Mouse (Mus musculus): ENCODE measurements around the gene Lrrc43. TPM values are rescaled to one million over a fixed set of nuclear protein-coding genes. Genes with fewer than 3 reads are reported as not detected.
A peak's percentile ranks its signal among the peaks of the same experiment; 100 is the strongest.

Gene Lrrc43
- polyA plus RNA-seq (2015; fragmentation: Nextera tagmentation; extraction: Ambion mirVana) = 0.16 and 0.22 TPM in 2 replicates

DNA sequence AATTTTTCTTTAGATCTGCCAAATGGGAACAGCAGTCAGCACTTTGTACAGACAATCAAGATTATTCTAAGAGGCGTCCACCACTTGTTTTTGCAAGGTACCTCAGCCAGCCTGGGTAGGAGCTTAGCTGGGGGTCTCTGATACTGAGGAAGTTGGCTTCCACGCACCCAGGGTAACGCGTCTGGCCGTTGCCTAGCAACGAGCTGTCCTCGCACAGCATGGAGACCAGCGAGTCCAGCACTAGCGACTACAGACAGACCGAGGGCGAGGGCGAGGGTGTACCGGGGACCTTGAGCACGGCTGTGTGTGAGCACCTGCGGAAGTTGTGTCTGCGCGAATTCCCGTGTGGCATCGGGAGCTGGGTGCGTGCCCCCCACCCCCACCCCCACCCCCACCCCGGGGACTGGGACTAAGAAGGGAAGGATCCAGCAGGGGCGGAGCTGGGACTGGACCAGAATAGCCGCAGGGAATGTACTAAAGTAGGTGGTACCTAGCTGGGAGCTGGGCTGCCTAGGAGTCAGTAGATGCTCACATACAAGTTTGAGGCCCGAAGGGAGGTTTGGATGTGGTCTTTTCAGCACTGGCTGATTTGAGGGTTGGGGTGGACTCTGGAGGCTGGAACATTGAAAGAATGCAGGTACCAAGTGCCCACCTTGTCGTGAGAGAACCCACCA lies at the start of gene Lrrc43, which contains the start of gene Il31:
Lrrc43 (plus strand) TSS at position 194 of the 674 bp plus-strand sequence.
Il31 (minus strand) TSS at position 378 of the 674 bp plus-strand sequence.
- Histone ChIP-seq H3K27me3 (peaks cover 13% of the 10 kb centered on the region), H3K4me2 (peak within 1 kb of the TSS; percentile 58), H3K4me1 (replicated peaks) (peaks cover 13% of the 10 kb centered on the region), H3K9ac (peak within 1 kb of the TSS; percentile 53; the same call in 1 of the 2 replicates), H3K4me3 (peak within 1 kb of the TSS; percentile 26), H3K27ac (no peak within 1 kb of the TSS), H3K36me3 (no peaks in the 10 kb centered on the region), H3K9me3 (no peaks in the 10 kb centered on the region)
- 8% methylated on average over 25 of the region's 25 CpGs for WGBS
- ATAC-seq (ENCODE audit: low FRiP score) = peak; percentile 83

GRCm38 (mm10) chr5:123439312-123439711 lies 49.8 kb upstream of the Lrrc43 start:
- Histone ChIP-seq H3K27me3 (no peaks in the 10 kb centered on the region), H3K4me3 (no peak overlapping the region), H3K27ac (no peak overlapping the region), H3K36me3 (peaks cover 32% of the 10 kb centered on the region), H3K9ac (no peak overlapping the region), H3K9me3 (no peaks in the 10 kb centered on the region), H3K4me1 (replicated peaks) (peaks cover 12% of the 10 kb centered on the region), H3K4me2 (no peak overlapping the region)
- WGBS = 94% methylated on average over 1 of the region's 1 CpGs
- ATAC-seq (ENCODE audit: low FRiP score) = no peak

DNA sequence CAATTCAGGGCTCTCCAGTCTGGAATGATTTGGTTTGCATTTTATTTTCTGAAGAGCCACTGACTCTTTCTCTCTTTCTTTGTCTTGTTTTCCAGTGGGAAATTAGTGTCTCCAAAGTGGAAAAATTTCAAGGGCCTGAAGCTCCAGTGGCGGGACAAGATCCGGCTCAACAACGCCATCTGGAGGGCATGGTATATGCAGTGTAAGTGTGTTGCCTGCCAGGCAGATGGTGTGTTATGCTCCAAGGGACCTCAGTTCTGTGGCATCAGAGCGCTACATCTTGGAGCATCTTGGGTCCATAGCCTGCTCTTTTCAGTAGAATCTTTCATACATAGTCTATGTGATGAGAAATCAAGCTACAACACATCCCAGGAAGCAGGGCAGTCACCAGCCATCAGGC lies 49.2 kb upstream of the Lrrc43 start:
- no peak overlapping the region for H3K4me3 ChIP-seq
- no peaks in the 10 kb centered on the region for H3K27me3 ChIP-seq
- WGBS = 81% methylated on average over 4 of the region's 4 CpGs
- H3K9ac ChIP-seq = no peak overlapping the region
- no peak for ATAC-seq (ENCODE audit: low FRiP score)
- H3K27ac ChIP-seq = no peak overlapping the region
- peaks cover 35% of the 10 kb centered on the region for H3K36me3 ChIP-seq
- no peak overlapping the region for H3K4me2 ChIP-seq
- peaks cover 12% of the 10 kb centered on the region for H3K4me1 ChIP-seq (replicated peaks)
- H3K9me3 ChIP-seq = no peaks in the 10 kb centered on the region

DNA sequence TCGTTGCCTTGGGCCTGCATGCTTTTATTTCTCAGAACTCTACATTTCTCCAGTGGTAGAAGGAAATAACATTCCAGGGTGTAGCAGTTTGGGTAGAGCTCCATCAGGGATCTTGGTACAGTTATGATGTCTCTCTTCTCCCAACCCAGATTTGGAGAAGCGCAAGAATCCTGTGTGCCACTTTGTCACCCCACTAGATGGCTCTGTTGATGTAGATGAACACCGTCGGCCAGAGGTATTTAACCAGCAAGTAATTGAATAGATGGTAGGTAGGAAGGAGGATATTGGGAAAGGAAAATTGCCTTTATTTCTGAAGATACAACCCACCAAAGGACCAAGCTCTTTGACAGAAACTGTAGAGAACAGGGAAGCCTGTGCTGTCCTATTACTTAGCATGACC lies 48.4 kb upstream of the Lrrc43 start:
- WGBS = 75% methylated on average over 4 of the region's 4 CpGs
- no peak overlapping the region for H3K9ac ChIP-seq
- no peaks in the 10 kb centered on the region for H3K27me3 ChIP-seq
- peaks cover 42% of the 10 kb centered on the region for H3K36me3 ChIP-seq
- no peak for ATAC-seq (ENCODE audit: low FRiP score)
- no peak overlapping the region for H3K27ac ChIP-seq
- H3K4me2 ChIP-seq = no peak overlapping the region
- H3K4me3 ChIP-seq = no peak overlapping the region
- H3K4me1 ChIP-seq (replicated peaks) = peaks cover 11% of the 10 kb centered on the region
- no peaks in the 10 kb centered on the region for H3K9me3 ChIP-seq

GRCm38 (mm10) chr5:123442283-123442682 lies 46.8 kb upstream of the Lrrc43 start:
- ATAC-seq (ENCODE audit: low FRiP score) = no peak
- H3K27ac ChIP-seq = no peak overlapping the region
- H3K4me1 ChIP-seq (replicated peaks) = no peaks in the 10 kb centered on the region
- no peaks in the 10 kb centered on the region for H3K27me3 ChIP-seq
- H3K4me3 ChIP-seq = no peak overlapping the region
- no peaks in the 10 kb centered on the region for H3K9me3 ChIP-seq
- 93% methylated on average over 3 of the region's 3 CpGs for WGBS
- peaks cover 57% of the 10 kb centered on the region for H3K36me3 ChIP-seq
- no peak overlapping the region for H3K9ac ChIP-seq
- H3K4me2 ChIP-seq = no peak overlapping the region

DNA sequence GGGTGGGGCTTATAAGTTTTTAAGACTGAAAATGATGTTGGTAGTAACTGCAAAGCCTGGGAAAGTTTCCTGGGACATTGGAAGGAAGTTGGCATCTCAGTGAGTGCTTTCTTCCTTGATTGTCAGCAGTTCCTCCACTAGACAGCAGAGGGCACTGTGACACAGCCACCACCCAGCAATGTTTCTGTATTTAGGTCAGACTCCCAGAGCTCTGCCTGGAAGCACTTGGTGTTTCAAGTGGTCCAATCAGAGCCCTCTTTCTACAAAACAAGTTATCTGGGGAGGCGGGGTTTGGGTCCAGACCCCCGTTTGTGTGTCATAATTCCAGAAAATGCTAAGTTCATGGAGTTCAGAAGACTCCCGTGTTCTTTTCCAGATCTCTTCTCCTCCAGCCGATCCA lies 45.0 kb upstream of the Lrrc43 start:
- Histone ChIP-seq H3K9me3 (no peaks in the 10 kb centered on the region), H3K4me2 (no peak overlapping the region), H3K4me1 (replicated peaks) (no peaks in the 10 kb centered on the region), H3K27ac (no peak overlapping the region), H3K27me3 (no peaks in the 10 kb centered on the region), H3K9ac (no peak overlapping the region), H3K36me3 (peaks cover 75% of the 10 kb centered on the region), H3K4me3 (no peak overlapping the region)
- no peak for ATAC-seq (ENCODE audit: low FRiP score)
- WGBS = 49% methylated on average over 4 of the region's 4 CpGs

GRCm38 (mm10) chr5:123444849-123445334 lies 44.2 kb upstream of the Lrrc43 start:
- no peak overlapping the region for H3K4me3 ChIP-seq
- H3K9me3 ChIP-seq = no peaks in the 10 kb centered on the region
- no peak overlapping the region for H3K27ac ChIP-seq
- H3K4me1 ChIP-seq (replicated peaks) = no peaks in the 10 kb centered on the region
- ATAC-seq (ENCODE audit: low FRiP score) = no peak
- H3K36me3 ChIP-seq = peaks cover 84% of the 10 kb centered on the region
- WGBS = 89% methylated on average over 5 of the region's 5 CpGs
- H3K27me3 ChIP-seq = no peaks in the 10 kb centered on the region
- H3K4me2 ChIP-seq = no peak overlapping the region
- H3K9ac ChIP-seq = no peak overlapping the region

DNA sequence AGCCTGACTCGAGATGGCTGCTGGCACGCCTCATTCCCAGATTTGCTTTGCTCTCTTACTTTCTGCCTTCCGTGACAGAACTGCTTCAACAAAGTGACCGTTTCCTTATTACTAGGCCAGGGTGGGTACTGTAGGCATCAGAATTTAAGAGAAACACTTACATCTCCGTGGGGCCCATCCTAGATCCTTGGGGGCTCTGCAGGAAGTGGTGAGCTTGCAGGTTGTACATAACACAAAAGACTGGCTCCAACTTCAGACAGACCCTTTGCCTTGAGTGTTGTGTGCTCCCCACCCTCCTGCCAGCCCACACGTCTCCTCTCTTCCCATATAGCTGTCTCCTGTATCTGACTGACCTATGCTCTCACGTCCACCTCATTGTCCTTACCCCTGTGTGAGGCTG lies 37.2 kb upstream of the Lrrc43 start:
- 95% methylated on average over 7 of the region's 7 CpGs for WGBS
- Histone ChIP-seq H3K4me2 (no peak overlapping the region), H3K27me3 (no peaks in the 10 kb centered on the region), H3K36me3 (peaks cover 100% of the 10 kb centered on the region), H3K27ac (no peak overlapping the region), H3K4me3 (no peak overlapping the region), H3K9me3 (no peaks in the 10 kb centered on the region), H3K9ac (no peak overlapping the region), H3K4me1 (replicated peaks) (no peaks in the 10 kb centered on the region)
- no peak for ATAC-seq (ENCODE audit: low FRiP score)

GRCm38 (mm10) chr5:123461420-123461819 lies 27.7 kb upstream of the Lrrc43 start:
- Histone ChIP-seq H3K36me3 (peaks cover 28% of the 10 kb centered on the region), H3K9me3 (no peaks in the 10 kb centered on the region), H3K4me2 (no peak overlapping the region), H3K4me1 (replicated peaks) (no peaks in the 10 kb centered on the region), H3K9ac (no peak overlapping the region), H3K27me3 (no peaks in the 10 kb centered on the region), H3K4me3 (no peak overlapping the region), H3K27ac (no peak overlapping the region)
- no peak for ATAC-seq (ENCODE audit: low FRiP score)
- 61% methylated on average over 5 of the region's 5 CpGs for WGBS

GRCm38 (mm10) chr5:123464638-123465037 lies 24.5 kb upstream of the Lrrc43 start:
- H3K9me3 ChIP-seq = no peaks in the 10 kb centered on the region
- H3K4me3 ChIP-seq = no peak overlapping the region
- no peaks in the 10 kb centered on the region for H3K36me3 ChIP-seq
- no peak for ATAC-seq (ENCODE audit: low FRiP score)
- no peaks in the 10 kb centered on the region for H3K27me3 ChIP-seq
- H3K27ac ChIP-seq = no peak overlapping the region
- 97% methylated on average over 1 of the region's 1 CpGs for WGBS
- H3K9ac ChIP-seq = no peak overlapping the region
- H3K4me2 ChIP-seq = no peak overlapping the region
- no peaks in the 10 kb centered on the region for H3K4me1 ChIP-seq (replicated peaks)

GRCm38 (mm10) chr5:123470784-123471400 lies 18.2 kb upstream of the Lrrc43 start:
- no peaks in the 10 kb centered on the region for H3K9me3 ChIP-seq
- H3K4me3 ChIP-seq = no peak overlapping the region
- 63% methylated on average over 10 of the region's 10 CpGs for WGBS
- H3K27ac ChIP-seq = no peak overlapping the region
- no peak for ATAC-seq (ENCODE audit: low FRiP score)
- no peak overlapping the region for H3K4me2 ChIP-seq
- no peaks in the 10 kb centered on the region for H3K36me3 ChIP-seq
- no peak overlapping the region for H3K9ac ChIP-seq
- no peaks in the 10 kb centered on the region for H3K4me1 ChIP-seq (replicated peaks)
- no peaks in the 10 kb centered on the region for H3K27me3 ChIP-seq

DNA sequence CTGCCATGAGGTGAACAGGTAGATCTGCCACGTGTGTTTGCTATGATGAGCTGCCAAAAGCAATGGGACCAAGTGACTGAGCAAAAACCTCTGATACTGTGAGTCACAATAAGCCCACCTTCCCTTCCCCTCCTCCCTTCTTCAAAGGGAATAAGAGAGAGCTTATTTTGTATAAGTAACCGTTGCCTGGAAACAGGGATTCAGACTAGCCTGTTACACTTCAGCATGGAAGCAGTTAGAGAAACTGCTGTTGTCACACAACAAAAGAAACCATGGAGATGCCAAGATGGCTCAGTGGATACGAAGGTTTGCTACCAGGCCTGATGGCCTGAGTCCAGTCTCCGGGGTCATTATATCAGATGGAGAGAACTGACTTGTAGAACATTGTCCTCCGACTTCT lies 15.3 kb upstream of the Lrrc43 start:
- no peaks in the 10 kb centered on the region for H3K27me3 ChIP-seq
- no peak overlapping the region for H3K27ac ChIP-seq
- no peaks in the 10 kb centered on the region for H3K4me1 ChIP-seq (replicated peaks)
- H3K9me3 ChIP-seq = no peaks in the 10 kb centered on the region
- no peaks in the 10 kb centered on the region for H3K36me3 ChIP-seq
- 50% methylated on average over 5 of the region's 5 CpGs for WGBS
- no peak overlapping the region for H3K4me3 ChIP-seq
- H3K4me2 ChIP-seq = no peak overlapping the region
- no peak for ATAC-seq (ENCODE audit: low FRiP score)
- no peak overlapping the region for H3K9ac ChIP-seq
